Mouse (Mus musculus) neural tube, embryonic 13.5 days (tissue): ENCODE results near the gene Tgm2. TPM values are rescaled to one million over a fixed set of nuclear protein-coding genes. Genes with fewer than 3 reads are reported as not detected.

ENCODE experiments used
- ATAC-seq: fragments of 200-750 bp; cut with Nextera tagmentation; 2 replicates; pipeline ENCODE4 v1.8.0; 2017; ENCODE audit warnings: low read depth, mild to moderate bottlenecking, moderate TSS enrichment, moderate library complexity
- H3K27ac ChIP-seq: fragments of 300-500 bp; sonication (generic); replicated peaks from 2 replicates; pipeline ENCODE4 v1.5.1; 2015; ENCODE audit warnings: moderate library complexity, mild to moderate bottlenecking, inconsistent platforms
- H3K27me3 ChIP-seq: fragments of 300-500 bp; sonication (generic); 2 replicates; pipeline ENCODE4 v1.6.1; 2015; ENCODE audit warnings: mild to moderate bottlenecking, inconsistent platforms
- H3K36me3 ChIP-seq: fragments of 300-500 bp; sonication (generic); 2 replicates; pipeline ENCODE4 v1.6.1; 2015; ENCODE audit warnings: mild to moderate bottlenecking, inconsistent platforms
- H3K4me1 ChIP-seq: fragments of 300-500 bp; sonication (generic); replicated peaks from 2 replicates; pipeline ENCODE4 v1.6.1; 2015; ENCODE audit warnings: inconsistent platforms
- H3K4me2 ChIP-seq: fragments of 300-500 bp; sonication (generic); 2 replicates; pipeline ENCODE4 v1.6.1; 2015; ENCODE audit warnings: inconsistent platforms, mild to moderate bottlenecking, moderate library complexity
- H3K4me3 ChIP-seq: fragments of 300-500 bp; sonication (generic); 2 replicates; pipeline ENCODE4 v1.5.1; 2015; ENCODE audit warnings: mild to moderate bottlenecking, inconsistent platforms
- H3K9ac ChIP-seq: fragments of 300-500 bp; sonication (generic); 2 replicates; pipeline ENCODE4 v1.6.1; 2015; ENCODE audit warnings: moderate library complexity, mild to moderate bottlenecking, inconsistent platforms
- H3K9me3 ChIP-seq: fragments of 300-500 bp; sonication (generic); 2 replicates; pipeline ENCODE4 v1.6.1; 2016; ENCODE audit warnings: inconsistent platforms
- WGBS: fragments of 180-500 bp; shearing (Covaris S2); methylation state at CpG from one replicate; pipeline ENCODE4 v1.1.7; 2015; 5-methylcytosine and 5-hydroxymethylcytosine counted together
- polyA plus RNA-seq: library from polyadenylated mRNA; unstranded; fragments of >200 nt; fragmentation: Nextera tagmentation; extraction: Ambion mirVana; gene quantifications from 2 replicates; pipeline ENCODE4 v1.2.1, GENCODE M21; 2015

Tgm2 gene
- polyA plus RNA-seq, 1 experiment from 2014 or later = 12.0 TPM

DNA sequence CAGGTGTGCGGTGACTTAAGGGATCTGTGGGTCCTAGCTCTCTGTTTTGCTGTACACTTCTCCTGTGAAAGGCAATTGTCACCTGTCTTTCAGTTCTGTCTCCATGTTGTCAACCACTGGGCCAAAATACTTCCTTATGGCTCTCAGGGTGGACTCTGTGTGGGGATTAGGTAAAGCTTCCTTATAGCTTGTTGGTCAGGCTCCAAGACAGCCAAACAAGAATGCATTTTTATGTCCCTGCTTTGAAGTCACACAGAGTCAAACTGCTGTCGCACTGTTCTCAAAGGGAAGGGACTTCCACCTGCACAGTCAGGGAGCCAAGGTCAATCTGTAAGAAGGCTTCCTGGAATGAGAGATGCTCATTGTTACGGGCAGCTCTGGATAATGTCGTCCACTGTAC lies 31.9 kb upstream of the Tgm2 start:
- no peaks in the 10 kb centered on the region for H3K9me3 ChIP-seq
- no peak overlapping the region for H3K4me3 ChIP-seq
- ATAC-seq = no peak
- H3K4me1 ChIP-seq = peaks cover 47% of the 10 kb centered on the region
- no peaks in the 10 kb centered on the region for H3K36me3 ChIP-seq
- 76% methylated on average over 4 of the region's 4 CpGs for WGBS
- no peak overlapping the region for H3K9ac ChIP-seq
- peak overlapping the region; percentile 76 for H3K27ac ChIP-seq
- H3K4me2 ChIP-seq = no peak overlapping the region
- no peaks in the 10 kb centered on the region for H3K27me3 ChIP-seq

GRCm38 (mm10) chr2:158177574-158177973 lies 31.3 kb upstream of the Tgm2 start:
- ATAC-seq = no peak
- no peak overlapping the region for H3K9ac ChIP-seq
- 29% methylated on average over 3 of the region's 3 CpGs for WGBS
- H3K36me3 ChIP-seq = no peaks in the 10 kb centered on the region
- peak overlapping the region; percentile 76 for H3K27ac ChIP-seq
- no peak overlapping the region for H3K4me3 ChIP-seq
- peaks cover 47% of the 10 kb centered on the region for H3K4me1 ChIP-seq
- no peaks in the 10 kb centered on the region for H3K9me3 ChIP-seq
- no peaks in the 10 kb centered on the region for H3K27me3 ChIP-seq
- H3K4me2 ChIP-seq = no peak overlapping the region

GRCm38 (mm10) chr2:158176763-158177162 lies 30.5 kb upstream of the Tgm2 start:
- Histone ChIP-seq H3K27ac (peak overlapping the region; percentile 76; the same call in 1 of the 2 replicates), H3K4me1 (peaks cover 39% of the 10 kb centered on the region), H3K27me3 (no peaks in the 10 kb centered on the region), H3K9me3 (no peaks in the 10 kb centered on the region), H3K4me3 (no peak overlapping the region), H3K4me2 (no peak overlapping the region), H3K36me3 (no peaks in the 10 kb centered on the region), H3K9ac (no peak overlapping the region)
- ATAC-seq = no peak
- WGBS = 91% methylated on average over 9 of the region's 9 CpGs

DNA sequence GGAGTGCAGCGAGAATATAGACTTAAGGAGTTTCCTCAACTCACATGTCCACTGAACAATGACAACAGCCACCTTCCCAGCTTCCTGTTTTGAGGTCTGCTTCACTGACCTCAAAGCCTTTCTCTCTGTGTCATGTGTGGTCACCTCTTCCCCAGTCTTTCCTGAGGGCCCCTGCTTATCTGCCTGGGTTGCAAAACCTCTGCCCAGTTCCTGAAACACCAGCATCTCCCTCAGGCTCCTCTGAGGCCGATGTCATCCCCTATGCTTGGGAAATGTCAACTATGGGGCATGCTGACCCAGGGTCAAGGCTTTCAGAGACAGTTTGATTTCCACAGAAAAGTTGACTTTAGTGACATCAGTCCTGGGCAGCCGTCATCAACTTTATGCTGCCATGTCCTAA lies 29.2 kb upstream of the Tgm2 start:
- no peak for ATAC-seq
- WGBS = 83% methylated on average over 3 of the region's 3 CpGs
- Histone ChIP-seq H3K9ac (no peak overlapping the region), H3K4me1 (peaks cover 31% of the 10 kb centered on the region), H3K9me3 (no peaks in the 10 kb centered on the region), H3K27ac (no peak overlapping the region), H3K4me2 (no peak overlapping the region), H3K4me3 (no peak overlapping the region), H3K27me3 (no peaks in the 10 kb centered on the region), H3K36me3 (no peaks in the 10 kb centered on the region)

GRCm38 (mm10) chr2:158174958-158175357 lies 28.7 kb upstream of the Tgm2 start:
- H3K27me3 ChIP-seq = no peaks in the 10 kb centered on the region
- H3K4me3 ChIP-seq = no peak overlapping the region
- no peaks in the 10 kb centered on the region for H3K9me3 ChIP-seq
- no peak for ATAC-seq
- H3K27ac ChIP-seq = no peak overlapping the region
- peaks cover 30% of the 10 kb centered on the region for H3K4me1 ChIP-seq
- no peak overlapping the region for H3K9ac ChIP-seq
- 92% methylated on average over 15 of the region's 15 CpGs for WGBS
- no peak overlapping the region for H3K4me2 ChIP-seq
- no peaks in the 10 kb centered on the region for H3K36me3 ChIP-seq

GRCm38 (mm10) chr2:158174438-158174837 lies 28.2 kb upstream of the Tgm2 start:
- WGBS = 90% methylated on average over 5 of the region's 5 CpGs
- Histone ChIP-seq H3K27ac (no peak overlapping the region), H3K9me3 (no peaks in the 10 kb centered on the region), H3K27me3 (no peaks in the 10 kb centered on the region), H3K36me3 (no peaks in the 10 kb centered on the region), H3K9ac (no peak overlapping the region), H3K4me1 (peaks cover 25% of the 10 kb centered on the region), H3K4me2 (no peak overlapping the region), H3K4me3 (no peak overlapping the region)
- no peak for ATAC-seq

DNA sequence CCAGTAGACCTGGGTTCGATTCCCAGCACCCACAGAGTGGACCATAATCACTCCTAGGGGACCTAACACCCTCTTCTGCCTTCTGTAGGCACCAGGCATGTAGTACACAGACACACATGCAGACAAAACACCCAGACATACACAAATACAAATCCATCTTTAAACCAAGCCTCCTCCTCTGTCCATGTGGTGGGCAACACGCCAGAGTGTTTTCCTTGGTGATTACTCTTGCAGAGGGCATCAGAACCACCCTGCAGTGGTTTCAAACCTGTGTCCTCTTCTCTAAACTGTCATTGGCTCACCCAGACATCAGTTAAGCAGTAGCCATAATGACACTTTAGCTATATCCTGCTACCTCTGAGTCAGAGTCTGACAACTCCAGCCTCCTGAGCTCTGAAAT lies 24.2 kb upstream of the Tgm2 start:
- Histone ChIP-seq H3K36me3 (no peaks in the 10 kb centered on the region), H3K9ac (no peak overlapping the region), H3K4me2 (no peak overlapping the region), H3K27ac (no peak overlapping the region), H3K4me1 (peaks cover 11% of the 10 kb centered on the region), H3K27me3 (no peaks in the 10 kb centered on the region), H3K4me3 (no peak overlapping the region), H3K9me3 (no peaks in the 10 kb centered on the region)
- ATAC-seq = no peak
- WGBS = 95% methylated on average over 2 of the region's 2 CpGs

GRCm38 (mm10) chr2:158169771-158170170 lies 23.5 kb upstream of the Tgm2 start:
- H3K36me3 ChIP-seq = no peaks in the 10 kb centered on the region
- no peak overlapping the region for H3K4me2 ChIP-seq
- H3K27me3 ChIP-seq = no peaks in the 10 kb centered on the region
- peaks cover 11% of the 10 kb centered on the region for H3K4me1 ChIP-seq
- H3K27ac ChIP-seq = no peak overlapping the region
- no peak for ATAC-seq
- no peak overlapping the region for H3K4me3 ChIP-seq
- H3K9ac ChIP-seq = no peak overlapping the region
- no peaks in the 10 kb centered on the region for H3K9me3 ChIP-seq
- 92% methylated on average over 7 of the region's 7 CpGs for WGBS

DNA sequence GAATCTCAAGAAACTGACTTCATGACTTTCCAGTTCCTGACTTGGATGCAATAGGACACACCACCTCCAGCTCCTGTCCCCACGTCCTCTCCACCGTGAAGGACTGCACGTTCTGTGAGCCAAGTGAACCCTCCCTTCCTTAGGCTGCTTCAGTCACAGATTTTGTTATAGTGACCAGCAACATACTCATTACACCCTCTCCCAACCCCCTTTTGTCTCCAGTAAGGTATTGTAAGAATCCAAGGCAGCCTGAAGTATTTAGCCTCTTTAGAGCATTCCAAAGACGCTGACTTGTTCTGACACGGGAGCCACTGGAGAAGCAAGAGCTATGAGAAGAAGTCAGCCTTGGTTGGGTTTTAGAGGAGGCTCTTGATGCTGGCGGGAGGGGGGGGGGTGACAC lies 23.1 kb upstream of the Tgm2 start:
- Histone ChIP-seq H3K4me2 (no peak overlapping the region), H3K9me3 (no peaks in the 10 kb centered on the region), H3K36me3 (no peaks in the 10 kb centered on the region), H3K27ac (no peak overlapping the region), H3K4me3 (no peak overlapping the region), H3K9ac (no peak overlapping the region), H3K4me1 (peaks cover 11% of the 10 kb centered on the region), H3K27me3 (no peaks in the 10 kb centered on the region)
- WGBS = 85% methylated on average over 6 of the region's 6 CpGs
- ATAC-seq = no peak

DNA sequence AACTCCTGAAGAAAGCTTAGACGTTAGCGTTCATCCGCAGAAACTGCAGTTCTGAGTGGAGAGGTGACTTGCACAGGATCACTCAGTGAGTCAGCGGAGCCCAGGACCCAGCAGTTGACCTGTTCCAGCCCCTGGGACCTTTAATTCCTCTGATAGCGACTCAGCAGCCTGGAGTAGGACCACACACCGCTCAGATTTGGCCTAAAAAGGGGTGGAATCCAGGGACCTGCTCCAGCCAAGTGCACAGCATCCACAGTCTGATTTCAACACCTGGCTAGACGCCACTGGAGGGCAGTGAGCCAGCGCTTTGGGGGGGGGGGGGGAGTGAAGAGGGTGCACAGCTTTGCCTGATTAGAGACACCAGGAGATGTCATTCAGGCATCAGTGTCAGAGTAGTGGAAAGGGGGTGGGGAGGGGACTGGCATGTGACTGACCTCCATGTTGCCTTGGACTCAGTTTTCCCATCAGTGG lies 22.5 kb upstream of the Tgm2 start:
- Histone ChIP-seq H3K4me3 (no peak overlapping the region), H3K27ac (no peak overlapping the region), H3K27me3 (no peaks in the 10 kb centered on the region), H3K4me1 (peaks cover 11% of the 10 kb centered on the region), H3K36me3 (no peaks in the 10 kb centered on the region), H3K9me3 (no peaks in the 10 kb centered on the region), H3K9ac (no peak overlapping the region), H3K4me2 (no peak overlapping the region)
- ATAC-seq = no peak
- 76% methylated on average over 8 of the region's 8 CpGs for WGBS

GRCm38 (mm10) chr2:158167496-158168205 lies 21.4 kb upstream of the Tgm2 start:
- H3K4me1 ChIP-seq = peaks cover 11% of the 10 kb centered on the region
- ATAC-seq = no peak
- H3K4me3 ChIP-seq = no peak overlapping the region
- H3K27ac ChIP-seq = no peak overlapping the region
- H3K27me3 ChIP-seq = no peaks in the 10 kb centered on the region
- no peak overlapping the region for H3K9ac ChIP-seq
- no peaks in the 10 kb centered on the region for H3K36me3 ChIP-seq
- H3K9me3 ChIP-seq = no peaks in the 10 kb centered on the region
- 66% methylated on average over 9 of the region's 9 CpGs for WGBS
- no peak overlapping the region for H3K4me2 ChIP-seq

GRCm38 (mm10) chr2:158166628-158167027 lies 20.4 kb upstream of the Tgm2 start:
- Histone ChIP-seq H3K4me2 (no peak overlapping the region), H3K36me3 (no peaks in the 10 kb centered on the region), H3K4me1 (peaks cover 11% of the 10 kb centered on the region), H3K27ac (no peak overlapping the region), H3K9ac (no peak overlapping the region), H3K27me3 (no peaks in the 10 kb centered on the region), H3K4me3 (no peak overlapping the region), H3K9me3 (no peaks in the 10 kb centered on the region)
- WGBS = 82% methylated on average over 7 of the region's 7 CpGs
- no peak for ATAC-seq

GRCm38 (mm10) chr2:158165776-158166175 lies 19.5 kb upstream of the Tgm2 start:
- H3K4me2 ChIP-seq = no peak overlapping the region
- no peak for ATAC-seq
- WGBS = 70% methylated on average over 4 of the region's 4 CpGs
- H3K27ac ChIP-seq = no peak overlapping the region
- no peaks in the 10 kb centered on the region for H3K27me3 ChIP-seq
- H3K9me3 ChIP-seq = no peaks in the 10 kb centered on the region
- H3K9ac ChIP-seq = no peak overlapping the region
- no peaks in the 10 kb centered on the region for H3K36me3 ChIP-seq
- no peak overlapping the region for H3K4me3 ChIP-seq
- H3K4me1 ChIP-seq = peaks cover 11% of the 10 kb centered on the region
